Mouse (Mus musculus) left cerebral cortex, adult 8-10 months (tissue): ENCODE measurements around the gene Gm4131. TPM values are rescaled to one million over a fixed set of nuclear protein-coding genes. Genes with fewer than 3 reads are reported as not detected.

Experiments
- total RNA-seq, 4 experiments: library from RNA; stranded (reverse); gene quantifications; 2 replicates each; pipeline ENCODE4 v1.2.4; 2022

Gm4131 gene
- total RNA-seq, 4 experiments from 2014 or later, result not detected

Other genes starting within 250 kb of the Gm4131 start
- under 1 TPM in 3 of 4 experiments, not detected in 1; 0.11 to 0.28 (median 0.19) TPM for gene Gucy1b2, start 110.6 kb downstream of the Gm4131 start, total RNA-seq
- 10 to 100 TPM; 15.4 to 23.0 (median 19.9) TPM for gene Fam124a, start 11.2 kb downstream of the Gm4131 start, total RNA-seq
- not detected for gene Serpine3, start 96.7 kb upstream of the Gm4131 start, total RNA-seq
- gene Ints6, start 194.2 kb upstream of the Gm4131 start, total RNA-seq, result 10 to 100 TPM; 31.2 to 45.7 (median 41.1) TPM